Mouse (Mus musculus): ENCODE results near the gene Glrb.

Glrb gene

DNA sequence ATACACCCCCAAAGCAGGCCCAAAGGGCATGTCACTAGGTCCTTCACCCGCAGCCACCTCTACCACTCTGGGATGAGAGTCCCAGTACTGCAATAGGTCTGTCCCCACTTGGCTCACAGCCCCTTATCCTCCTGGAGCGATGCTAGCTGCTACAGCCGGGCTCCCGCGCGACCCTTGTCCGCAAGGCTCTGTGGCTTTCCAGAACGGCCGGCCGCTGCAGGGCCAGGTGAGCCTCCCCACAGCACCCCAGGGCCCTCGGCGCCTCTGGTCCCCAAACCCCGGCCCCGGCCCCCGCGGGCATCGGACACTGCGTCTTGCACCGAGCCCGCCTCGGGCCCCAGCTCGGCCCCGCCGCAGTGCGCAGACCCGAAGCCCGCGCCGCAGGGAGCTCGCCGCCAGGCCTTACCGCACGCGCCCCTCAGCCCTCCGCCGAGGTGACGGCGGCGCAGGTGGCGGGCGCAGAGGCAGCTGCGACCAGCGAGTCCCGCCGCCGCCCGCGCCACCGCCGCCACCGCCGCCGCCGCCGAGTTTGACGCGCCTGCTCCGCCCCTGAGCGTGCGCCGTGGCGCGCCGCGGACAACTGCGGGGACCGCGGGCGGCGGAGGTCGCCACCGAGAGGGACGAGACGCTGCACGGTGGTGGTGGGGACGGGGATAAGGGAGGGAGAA is at the start of gene Glrb:
Gene Glrb, minus strand, starts transcription at position 550 of the 668 bp plus-strand sequence.
- DNase-seq (ENCODE audit: low read depth, low spot score) = no peak

DNA sequence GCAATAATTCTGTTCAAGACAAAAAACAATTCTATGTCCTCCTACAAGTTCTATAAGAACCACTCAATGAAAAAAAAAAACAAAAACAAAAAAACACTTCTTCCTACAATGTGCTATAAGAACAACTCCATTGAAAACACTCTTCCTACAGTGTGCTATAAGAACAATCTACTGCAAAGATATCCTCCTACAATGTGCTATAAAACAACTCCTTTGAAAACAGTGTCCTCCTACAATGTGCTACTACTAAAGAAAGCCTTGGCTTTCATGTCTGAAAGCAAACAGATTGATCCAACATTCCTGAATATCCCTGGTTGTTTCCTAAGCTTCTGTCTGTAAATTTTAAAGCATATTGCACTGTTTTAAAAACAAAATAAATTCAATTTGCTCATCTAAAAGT is 46.5 kb upstream of the Glrb start:
- DNase-seq (ENCODE audit: low read depth, low spot score) = no peak

DNA sequence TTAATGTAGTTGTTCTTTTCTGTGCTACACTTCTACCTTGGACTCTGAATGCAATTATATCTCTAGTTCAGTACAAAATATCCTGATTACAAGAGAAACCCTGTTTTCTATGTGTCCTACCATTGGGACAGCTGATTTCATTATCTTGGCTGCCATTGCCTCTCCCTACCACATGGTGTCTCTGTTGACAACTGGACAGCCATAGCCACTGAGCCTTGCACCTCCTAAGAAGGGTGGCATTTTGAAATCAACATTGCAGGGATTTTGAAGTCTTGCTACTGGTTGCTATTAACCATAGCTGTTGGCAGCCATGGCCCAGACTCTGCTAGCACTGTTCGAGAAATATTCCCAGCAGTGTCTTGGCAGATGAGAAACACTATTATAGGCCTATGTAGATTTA is 45.1 kb upstream of the Glrb start:
- peak; percentile 32 for DNase-seq (ENCODE audit: low read depth, low spot score)

DNA sequence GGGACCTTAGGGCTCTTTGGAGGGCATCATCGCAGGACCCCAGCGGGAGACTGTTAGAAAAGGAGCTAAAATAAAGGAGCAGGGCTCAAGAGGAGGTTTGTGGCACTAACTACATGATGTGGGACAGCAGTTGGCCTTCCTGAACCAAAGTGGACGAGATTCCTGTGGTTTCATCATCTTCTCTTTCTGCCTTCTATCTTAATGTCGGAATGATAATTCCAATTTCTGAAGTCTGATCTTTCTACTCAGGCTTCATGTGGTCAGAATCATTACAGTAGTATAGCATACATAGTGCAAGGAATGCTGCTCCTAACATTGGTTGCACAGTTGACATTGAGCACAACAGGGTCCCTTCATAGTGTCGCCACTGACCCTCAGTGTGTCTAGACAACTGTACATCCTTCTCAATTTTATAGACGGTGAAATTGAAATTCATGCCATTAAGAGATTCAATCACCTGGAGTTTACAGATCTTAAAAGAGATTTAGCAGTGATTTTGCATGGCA is 372 bp upstream of the Glrb start:
- no peak for DNase-seq (ENCODE audit: low read depth, low spot score)

DNA sequence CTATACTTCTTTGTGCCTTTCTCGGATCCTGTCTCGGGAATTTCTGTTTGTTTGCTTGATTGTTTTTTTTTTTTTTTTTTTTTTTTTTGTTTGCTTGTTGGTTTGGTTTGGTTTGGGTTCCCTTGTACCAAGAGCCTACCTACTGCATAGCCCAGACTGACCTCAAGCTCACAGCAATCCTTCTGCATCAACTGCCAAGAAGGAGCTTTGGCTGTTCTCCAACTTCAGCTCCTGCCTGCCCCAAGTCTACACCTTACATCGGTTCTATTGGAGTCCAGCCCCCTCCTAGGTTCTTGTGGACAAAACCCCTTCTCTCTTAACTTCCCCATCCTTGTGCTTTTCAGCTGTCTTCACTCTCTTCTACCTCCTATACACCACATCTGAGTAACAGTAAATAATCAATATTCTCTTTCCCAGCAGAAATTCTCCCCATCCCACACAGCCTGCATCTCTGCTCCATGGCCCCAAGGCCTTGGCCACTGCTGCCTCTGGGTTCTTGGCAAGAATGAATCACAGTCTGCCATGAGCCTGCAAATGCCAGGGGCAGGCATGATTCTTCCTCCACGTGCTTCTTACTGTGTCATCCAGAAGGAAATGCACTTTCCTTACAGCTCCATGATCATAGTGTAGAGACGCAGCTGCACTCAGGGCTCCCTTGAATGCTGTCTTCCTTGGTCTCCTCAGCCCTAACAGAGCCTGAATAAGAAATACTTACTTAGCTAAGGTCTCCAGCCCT is 18.5 kb downstream of the Glrb start:
- no peak for DNase-seq (ENCODE audit: low read depth, low spot score)

DNA sequence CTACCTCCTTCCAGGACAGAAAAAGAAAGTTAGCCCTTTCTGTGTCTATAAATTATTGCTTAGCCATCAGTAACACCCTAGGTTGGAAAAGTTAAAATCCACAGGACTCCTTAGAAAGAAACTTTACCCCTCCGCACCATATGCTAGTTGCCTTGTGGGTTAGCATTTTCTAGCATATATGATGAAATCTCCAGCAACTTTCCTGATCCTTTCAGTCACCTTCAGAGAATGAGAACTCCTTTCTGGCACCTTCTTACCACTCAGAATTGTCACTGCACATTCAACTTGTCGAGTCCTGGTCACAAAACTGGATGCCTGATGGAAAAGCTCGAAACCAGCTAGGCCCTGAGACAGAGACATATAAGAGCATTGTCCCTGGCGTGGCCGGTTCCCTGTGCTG is 19.1 kb downstream of the Glrb start:
- DNase-seq (ENCODE audit: low read depth, low spot score) = no peak

DNA sequence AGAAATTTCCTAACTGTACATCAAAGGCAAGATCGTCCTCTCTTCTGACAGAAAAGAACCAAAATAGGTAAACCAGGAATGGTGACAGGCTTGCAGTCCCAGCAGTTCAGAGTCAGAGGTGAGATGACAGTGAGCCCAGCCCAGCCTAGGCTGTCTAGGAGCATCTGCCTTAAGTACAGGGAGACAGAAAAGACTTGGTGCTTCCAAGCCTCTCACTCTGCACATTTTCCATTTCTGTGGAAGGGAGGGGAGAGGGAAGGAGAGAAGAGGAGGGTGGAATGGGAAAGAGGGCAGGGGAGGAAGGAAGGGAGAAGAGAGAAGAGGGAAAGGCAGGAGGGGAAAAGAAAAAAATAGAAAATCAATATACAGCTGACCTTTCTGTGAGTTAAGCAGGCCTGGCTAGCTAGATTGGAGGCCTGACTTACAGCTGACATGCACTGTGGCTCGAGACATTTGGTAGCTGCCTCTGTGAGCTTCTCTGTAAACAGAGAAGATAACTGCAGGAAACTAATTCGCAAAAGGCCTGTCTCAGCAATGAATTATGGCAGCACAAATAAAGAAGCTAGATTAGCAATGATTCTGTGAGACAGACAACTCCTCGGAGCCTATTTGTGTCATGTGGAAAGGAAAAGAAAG is 20.3 kb downstream of the Glrb start:
- no peak for DNase-seq (ENCODE audit: low read depth, low spot score)

DNA sequence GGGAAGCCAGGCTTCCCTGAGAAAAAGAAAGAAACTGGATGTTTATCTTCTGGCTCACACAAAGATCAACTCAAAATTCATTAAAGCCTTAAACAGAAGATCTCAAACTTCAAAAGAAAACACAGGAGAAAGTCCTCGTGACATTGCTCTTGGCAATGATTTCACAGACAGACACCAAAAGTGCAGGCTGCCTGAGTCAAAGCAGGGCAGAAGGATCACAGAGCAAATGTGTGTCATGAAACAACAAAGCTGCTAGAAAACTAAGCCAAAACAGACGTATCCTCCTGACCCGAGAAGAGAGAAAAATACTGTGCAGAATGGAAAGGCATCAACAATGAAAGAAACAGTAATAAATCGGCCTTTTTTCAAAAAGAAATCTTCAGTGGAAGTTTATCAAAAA is 22.4 kb downstream of the Glrb start:
- no peak for DNase-seq (ENCODE audit: low read depth, low spot score)

DNA sequence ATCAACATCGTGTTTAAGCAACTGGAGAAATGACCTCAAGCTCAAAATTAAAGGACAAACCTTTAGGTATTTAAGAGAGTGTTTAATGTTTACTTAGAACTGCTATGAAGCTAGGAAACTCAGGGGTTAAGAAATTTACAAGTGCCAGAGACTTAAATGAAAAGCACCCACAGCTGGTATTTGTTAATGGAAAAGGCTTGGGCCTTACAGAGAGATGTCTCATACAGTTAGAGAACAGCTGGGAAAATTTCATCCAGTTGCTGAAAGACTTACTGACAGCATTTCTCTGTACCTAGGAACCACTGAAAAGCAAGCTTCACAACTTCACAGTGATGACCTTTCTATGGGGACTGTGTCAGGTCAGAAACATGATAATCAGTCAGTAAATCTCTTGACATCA is 28.3 kb downstream of the Glrb start:
- DNase-seq (ENCODE audit: low read depth, low spot score) = no peak

DNA sequence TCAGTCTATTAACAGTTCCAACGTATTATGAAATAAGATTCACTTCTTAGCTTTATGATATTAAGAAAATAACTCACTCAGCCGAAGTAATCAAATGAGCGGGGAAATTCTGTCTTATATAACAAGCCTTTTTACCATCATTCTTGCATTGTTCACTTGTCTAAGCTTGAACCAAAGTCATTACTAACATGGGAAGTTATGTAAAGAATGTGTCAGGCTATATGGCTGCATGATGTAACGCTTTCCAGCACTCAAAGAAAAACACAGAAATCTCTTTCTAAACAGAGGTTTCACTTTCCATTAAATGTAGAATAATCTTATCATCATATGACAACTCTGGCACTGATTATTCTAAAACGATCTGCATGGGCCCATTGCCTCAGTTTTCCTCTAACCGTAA is 29.9 kb downstream of the Glrb start:
- DNase-seq (ENCODE audit: low read depth, low spot score) = no peak

DNA sequence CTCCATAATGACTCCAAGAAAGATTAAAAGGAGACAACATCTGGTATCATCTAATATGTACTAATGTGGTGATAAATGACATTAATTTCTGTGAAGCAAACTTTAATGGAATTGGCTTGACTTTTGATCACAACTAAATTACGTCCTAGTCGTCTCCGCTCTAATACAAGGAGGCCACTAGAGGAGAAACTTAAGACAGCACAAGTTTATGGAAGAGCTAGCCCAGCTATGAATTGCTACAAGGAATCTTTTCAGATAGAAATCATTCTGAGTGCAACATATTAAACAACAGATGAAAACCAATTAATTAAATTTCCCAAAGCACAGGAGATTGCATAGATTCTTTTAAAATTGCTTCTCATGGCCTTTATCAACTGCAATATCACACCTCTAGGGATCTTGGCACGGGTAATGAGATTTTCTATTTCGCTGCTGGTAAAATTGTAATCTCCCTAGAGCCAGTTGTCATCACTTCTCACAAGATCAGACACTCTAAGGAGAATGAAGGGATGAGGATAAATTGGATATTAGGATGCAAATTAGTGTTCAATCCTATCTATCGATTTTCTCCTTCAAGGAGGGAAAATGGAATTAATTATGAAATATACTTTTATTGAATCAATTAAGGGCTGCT is 32.7 kb downstream of the Glrb start:
- DNase-seq (ENCODE audit: low read depth, low spot score) = no peak

DNA sequence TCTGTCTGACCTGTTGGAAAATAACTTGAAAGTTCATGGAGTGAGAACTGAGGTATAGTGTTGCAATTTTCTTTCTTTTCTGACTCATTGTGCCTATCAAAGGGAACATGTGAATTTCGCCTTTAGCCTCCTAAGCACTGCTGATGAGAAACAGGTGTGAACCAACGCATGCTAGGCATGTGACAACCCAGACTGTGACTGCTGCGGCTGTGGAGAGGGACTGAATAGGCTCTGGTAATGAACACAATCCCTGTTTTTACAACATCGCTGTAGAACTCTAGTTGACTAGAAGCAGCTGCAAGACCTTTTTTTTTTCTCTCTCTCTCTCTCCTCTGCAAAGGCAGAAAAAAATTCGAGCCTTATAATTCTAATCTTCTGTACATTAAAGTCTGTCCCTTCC is 34.9 kb downstream of the Glrb start:
- no peak for DNase-seq (ENCODE audit: low read depth, low spot score)

DNA sequence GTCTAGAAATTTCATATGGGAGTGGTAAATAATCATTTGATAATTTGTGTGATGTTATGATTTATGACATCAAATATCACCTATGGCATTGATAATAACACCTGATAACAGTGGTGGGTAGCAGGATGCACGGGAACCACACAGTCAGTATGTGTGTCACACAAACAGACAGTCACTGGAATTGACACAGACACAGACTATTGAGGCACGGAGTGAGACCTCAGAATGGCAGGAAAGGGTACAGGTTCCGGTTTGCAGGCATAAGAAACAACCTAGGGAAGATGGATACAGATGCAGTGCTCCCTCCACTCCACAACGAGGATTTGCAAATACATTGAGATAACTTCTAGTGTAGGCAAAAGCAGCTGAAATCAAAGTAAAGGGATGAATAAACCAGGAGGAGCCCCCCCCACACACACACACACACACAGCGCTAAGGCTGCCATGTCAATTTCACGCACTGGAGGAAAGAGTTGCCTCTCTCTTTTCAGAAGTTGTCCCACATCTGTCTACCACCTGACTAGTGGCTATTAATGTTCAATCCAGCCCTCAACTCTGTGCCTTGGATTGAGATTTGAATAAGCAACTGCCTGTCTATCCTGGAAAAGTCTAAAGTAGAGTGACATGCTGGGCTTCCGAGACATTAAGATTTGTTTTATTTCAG is 38.6 kb downstream of the Glrb start:
- DNase-seq (ENCODE audit: low read depth, low spot score) = no peak

DNA sequence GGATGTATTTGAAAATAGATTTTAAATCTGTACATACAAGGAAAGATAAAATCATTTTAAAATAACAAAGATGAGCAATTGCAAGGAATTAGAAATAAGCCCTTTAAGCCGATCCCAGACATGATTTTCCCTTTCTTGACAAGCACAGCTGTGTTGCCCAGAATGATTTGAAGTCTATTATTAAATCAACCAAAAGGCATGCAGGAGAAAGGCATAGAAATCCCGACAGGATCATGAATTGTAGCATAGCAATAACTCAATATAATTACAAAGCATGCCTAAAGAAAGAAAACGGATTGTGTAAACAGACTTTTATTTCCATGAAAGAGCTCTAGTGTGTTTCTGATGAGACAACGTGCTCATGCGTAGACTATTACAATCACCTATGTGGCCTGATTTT is 39.4 kb downstream of the Glrb start:
- no peak for DNase-seq (ENCODE audit: low read depth, low spot score)

DNA sequence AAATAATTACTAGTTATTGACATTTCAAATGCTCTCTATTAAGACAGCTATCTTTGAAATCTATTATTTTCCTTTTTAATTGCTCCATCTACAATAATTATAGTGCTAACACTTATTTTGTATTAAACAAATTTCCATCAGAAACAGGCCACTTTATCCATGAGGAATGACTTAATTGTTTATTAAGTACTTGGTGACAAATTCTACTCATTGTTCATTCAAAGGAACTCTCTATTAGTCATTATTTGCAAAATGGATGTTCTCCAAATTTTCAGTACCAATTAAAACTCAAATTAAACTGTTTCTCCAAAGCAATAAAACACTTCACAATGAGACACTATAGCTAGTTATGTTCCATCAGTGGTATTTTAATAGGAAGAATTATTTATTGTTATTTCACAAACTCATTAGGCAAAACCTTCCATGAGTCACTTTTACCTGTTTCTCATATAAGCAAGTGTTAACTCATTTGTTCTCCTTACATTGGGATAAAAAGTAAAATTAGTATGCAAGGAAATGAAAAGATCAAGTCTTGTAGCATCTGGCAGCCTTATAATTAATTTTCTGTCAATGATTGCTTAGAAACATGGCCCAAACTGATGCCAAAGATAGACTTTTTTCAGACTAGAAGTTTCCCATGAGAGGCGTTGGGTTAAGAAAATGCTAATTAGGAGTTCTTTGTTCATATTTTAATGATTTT is 41.8 kb downstream of the Glrb start:
- DNase-seq (ENCODE audit: low read depth, low spot score) = no peak

DNA sequence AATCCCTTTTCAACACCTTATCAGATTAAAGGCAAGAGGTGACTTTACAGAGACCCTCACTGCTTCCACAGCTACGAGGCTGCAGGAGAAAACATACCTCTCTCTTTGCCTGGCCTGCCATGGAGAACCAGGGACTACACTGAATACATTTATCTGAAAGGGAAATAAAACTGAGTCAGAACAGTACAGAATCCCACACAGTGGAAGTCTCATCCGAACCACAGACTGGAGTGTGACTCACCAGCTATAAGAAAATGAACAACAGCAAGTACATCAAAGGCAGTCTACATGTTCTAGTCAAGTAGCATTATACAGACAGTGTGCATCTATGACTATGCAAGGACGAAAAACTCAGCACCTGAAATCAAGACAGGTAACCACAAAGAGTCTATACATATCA is 46.1 kb downstream of the Glrb start:
- no peak for DNase-seq (ENCODE audit: low read depth, low spot score)

DNA sequence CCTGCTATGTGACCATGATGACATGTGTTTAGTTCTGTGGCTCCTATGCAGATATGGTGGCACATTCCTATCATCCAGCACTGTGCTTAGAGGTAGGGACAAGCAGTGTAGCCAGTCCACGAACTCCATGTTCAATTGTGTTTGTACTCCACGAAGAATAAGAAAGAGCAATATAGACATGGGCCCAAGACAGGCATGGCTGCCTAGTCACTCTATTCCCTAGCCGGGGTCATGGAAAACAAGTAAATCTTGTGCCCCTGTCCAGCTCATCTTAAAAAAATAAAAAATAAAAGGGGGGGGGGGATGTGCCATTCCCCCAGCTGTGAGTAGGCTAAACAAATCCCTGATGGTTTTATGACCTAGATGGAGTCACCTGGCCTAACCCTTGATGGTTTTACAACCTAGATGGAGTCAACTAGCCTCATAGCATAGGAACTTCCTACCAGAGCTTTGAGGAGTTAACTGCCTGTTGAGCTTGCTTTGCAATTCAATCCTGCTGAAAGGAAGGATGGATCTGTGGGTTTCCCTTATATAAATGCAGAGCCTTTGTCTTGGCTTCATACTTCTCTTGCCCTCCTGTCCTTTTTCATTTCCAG is 60.5 kb downstream of the Glrb start:
- no peak for DNase-seq (ENCODE audit: low read depth, low spot score)

DNA sequence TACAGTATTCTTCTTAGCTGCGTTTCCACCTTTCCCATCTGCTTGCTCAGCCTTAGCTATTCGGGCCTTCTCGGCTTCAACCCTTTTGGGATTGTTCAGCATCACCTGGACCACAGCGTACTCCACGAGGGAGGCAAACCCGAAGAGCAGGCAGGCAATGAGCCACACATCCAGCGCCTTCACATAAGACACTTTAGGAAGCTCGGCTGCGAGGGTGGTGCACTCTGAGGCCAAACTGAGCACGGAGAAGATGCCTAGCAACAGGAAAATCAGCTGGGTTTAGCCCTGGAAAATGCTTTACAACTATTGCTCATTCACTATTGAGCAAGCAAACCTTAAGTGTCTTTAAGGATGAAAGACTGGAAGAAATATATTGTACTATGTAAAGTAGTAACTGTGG is 62.5 kb downstream of the Glrb start:
- no peak for DNase-seq (ENCODE audit: low read depth, low spot score)

DNA sequence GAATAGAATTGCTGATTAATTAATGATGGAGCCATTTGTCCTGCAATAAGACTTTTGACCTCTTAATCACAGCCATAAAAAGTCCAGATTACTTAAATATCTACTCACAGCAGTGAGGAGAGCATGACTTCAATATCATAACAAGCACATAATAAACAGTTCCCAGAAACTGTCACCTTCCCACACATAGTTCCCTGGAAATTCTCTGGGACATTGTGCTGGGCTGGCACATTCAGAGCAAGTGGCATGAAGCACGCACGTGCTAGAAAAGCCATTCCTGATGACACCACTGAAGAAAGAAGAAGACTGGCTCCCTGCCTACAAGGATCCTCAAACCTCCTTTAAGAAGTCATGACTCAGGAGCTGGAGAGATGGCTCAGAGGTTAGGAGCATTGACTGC is 67.8 kb downstream of the Glrb start:
- DNase-seq (ENCODE audit: low read depth, low spot score) = no peak

DNA sequence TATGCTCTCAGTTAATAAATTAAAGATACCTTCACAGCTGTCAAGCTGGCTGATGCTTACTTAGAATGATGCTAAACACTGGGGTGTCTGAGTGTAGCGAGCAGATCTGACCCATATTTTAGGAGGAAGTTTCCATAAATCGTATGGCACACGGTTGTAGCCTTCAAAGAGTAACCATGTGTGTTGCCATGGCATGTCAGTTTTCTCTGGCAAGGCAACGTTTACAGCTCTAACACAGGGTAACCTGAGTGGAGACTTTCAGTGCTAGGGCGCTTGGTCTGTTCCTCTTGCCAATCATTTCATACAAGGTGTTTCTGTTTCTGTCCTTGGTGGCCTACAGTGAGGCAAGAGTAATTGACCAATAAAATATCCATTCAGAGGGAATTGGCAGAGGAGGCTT is 73.6 kb downstream of the Glrb start:
- DNase-seq (ENCODE audit: low read depth, low spot score) = no peak

DNA sequence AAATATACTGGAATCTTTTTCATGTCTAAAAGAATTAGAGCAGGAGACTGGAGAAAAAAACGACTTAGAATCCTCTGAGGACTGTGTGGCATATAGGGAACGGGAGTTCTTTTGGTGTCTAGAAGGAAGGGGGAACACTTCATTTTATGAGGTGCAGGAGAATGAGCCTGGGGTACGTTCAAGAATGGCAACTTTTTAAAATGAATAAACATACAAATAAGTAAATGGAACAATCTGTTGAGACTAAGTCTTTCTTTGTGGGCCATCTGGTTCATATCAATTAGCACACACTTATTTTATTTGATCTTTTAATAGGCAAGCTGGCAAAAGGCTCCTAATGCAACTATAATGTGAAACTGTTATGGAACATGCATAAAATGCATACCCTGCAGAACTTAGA is 75.9 kb downstream of the Glrb start:
- DNase-seq (ENCODE audit: low read depth, low spot score) = no peak

Data from skeletal muscle tissue, adult 2 months (tissue).